Mouse (Mus musculus) MEL (cell line): ENCODE results near the gene Arpc5. TPM values are rescaled to one million over a fixed set of nuclear protein-coding genes. Genes with fewer than 3 reads are reported as not detected.

Source experiments
- DNase-seq: peaks from one replicate; pipeline ENCODE4 v3.0.0; 2011; ENCODE audit warnings: low read depth, low spot score
- H3K27ac ChIP-seq: 2 replicates; pipeline ENCODE4 v1.5.1; 2012; ENCODE audit warnings: low read depth, mild to moderate bottlenecking, control low read depth, low read length, moderate library complexity; ENCODE audit not compliant: control insufficient read depth
- H3K27me3 ChIP-seq, 2 experiments: fragments of 150-350 bp in 1 of 2; sonication (generic) in 1 of 2; 2 replicates each; pipeline ENCODE4 v1.6.1; 2012; ENCODE audit warnings: low read length in 2 of 2, mild to moderate bottlenecking in 2 of 2, improper control_type of control experiment in 1 of 2, moderate library complexity in 1 of 2; ENCODE audit not compliant: insufficient read depth in 2 of 2, control insufficient read depth in 1 of 2
- H3K36me3 ChIP-seq, 2 experiments: 2 replicates each; pipeline ENCODE4 v1.6.1; 2012 to 2014; ENCODE audit warnings: low read length in 2 of 2, improper control_type of control experiment in 1 of 2, inconsistent platforms in 1 of 2, mild to moderate bottlenecking in 1 of 2; ENCODE audit not compliant: insufficient read depth in 2 of 2, control insufficient read depth in 1 of 2
- H3K4me1 ChIP-seq, 2 experiments: fragments of 150-350 bp in 1 of 2; sonication (generic) in 1 of 2; 2 replicates each; pipeline ENCODE4 v1.6.1; 2012; ENCODE audit warnings: low read length in 2 of 2, improper control_type of control experiment in 1 of 2, mild to moderate bottlenecking in 1 of 2; ENCODE audit not compliant: insufficient read depth in 2 of 2, control insufficient read depth in 1 of 2
- H3K4me3 ChIP-seq, 2 experiments: fragments of 150-350 bp in 1 of 2; sonication (generic) in 1 of 2; 2 replicates each; pipeline ENCODE4 v1.5.1; 2012; ENCODE audit warnings: low read depth in 2 of 2, low read length in 2 of 2, mild to moderate bottlenecking in 2 of 2, moderate library complexity in 2 of 2, control low read depth in 1 of 2, improper control_type of control experiment in 1 of 2; ENCODE audit not compliant: control insufficient read depth in 1 of 2, insufficient read depth in 1 of 2
- H3K79me2 ChIP-seq: 2 replicates; pipeline ENCODE4 v1.6.1; 2012; ENCODE audit warnings: mild to moderate bottlenecking, low read length, moderate library complexity; ENCODE audit not compliant: control insufficient read depth, poor library complexity, insufficient read depth
- H3K9ac ChIP-seq: 2 replicates; pipeline ENCODE4 v1.6.1; 2012; ENCODE audit warnings: low read depth, mild to moderate bottlenecking, control low read depth, low read length, moderate library complexity; ENCODE audit not compliant: control insufficient read depth, poor library complexity, severe bottlenecking
- H3K9me3 ChIP-seq: fragments of 150-350 bp; sonication (generic); replicated peaks from 2 replicates; pipeline ENCODE4 v1.6.1; 2012; ENCODE audit warnings: mild to moderate bottlenecking, low read length, improper control_type of control experiment, moderate library complexity; ENCODE audit not compliant: insufficient read depth
- CHD1 ChIP-seq: IDR thresholded peaks from 2 replicates; pipeline ENCODE4 v1.6.1; 2012; ENCODE audit warnings: low read depth, mild to moderate bottlenecking, inconsistent platforms, low read length, improper control_type of control experiment
- CHD2 ChIP-seq: IDR thresholded peaks from 2 replicates; pipeline ENCODE4 v1.6.1; 2011; ENCODE audit warnings: low read length, improper control_type of control experiment
- CTCF ChIP-seq, 3 experiments: IDR thresholded peaks in 2 of 3; conservative IDR thresholded peaks in 1 of 3; 2 replicates each; pipeline ENCODE4 v1.5.1; 2011 to 2012; ENCODE audit warnings: low read length in 3 of 3, low read depth in 2 of 3, mild to moderate bottlenecking in 2 of 3, improper control_type of control experiment in 1 of 3, inconsistent platforms in 1 of 3, mixed read lengths in 1 of 3, moderate library complexity in 1 of 3; ENCODE audit not compliant: control insufficient read depth in 1 of 3, insufficient read depth in 1 of 3, poor library complexity in 1 of 3, severe bottlenecking in 1 of 3
- ELF1 ChIP-seq: IDR thresholded peaks from 2 replicates; pipeline ENCODE4 v1.6.1; 2014; ENCODE audit warnings: low read depth, mild to moderate bottlenecking, inconsistent platforms, low read length, improper control_type of control experiment, moderate library complexity
- EP300 ChIP-seq, 2 experiments: IDR thresholded peaks; 2 replicates each; pipeline ENCODE4 v1.6.1; 2011; ENCODE audit warnings: improper control_type of control experiment in 2 of 2, low read length in 2 of 2, low read depth in 1 of 2, mild to moderate bottlenecking in 1 of 2
- ETS1 ChIP-seq: IDR thresholded peaks from 2 replicates; pipeline ENCODE4 v1.6.1; 2012; ENCODE audit warnings: low read depth, mild to moderate bottlenecking, inconsistent platforms, low read length, improper control_type of control experiment, moderate library complexity
- KAT2A ChIP-seq: conservative IDR thresholded peaks from 2 replicates; pipeline ENCODE4 v1.6.1; 2012; ENCODE audit warnings: low read depth, low read length, improper control_type of control experiment, inconsistent platforms
- MAFK ChIP-seq: IDR thresholded peaks from 2 replicates; pipeline ENCODE4 v1.6.1; 2011; ENCODE audit warnings: low read depth, mild to moderate bottlenecking, low read length, improper control_type of control experiment, borderline replicate concordance
- MAX ChIP-seq: IDR thresholded peaks from 2 replicates; pipeline ENCODE4 v1.6.1; 2011; ENCODE audit warnings: low read length, improper control_type of control experiment
- MAZ ChIP-seq: IDR thresholded peaks from 2 replicates; pipeline ENCODE4 v1.6.1; 2012; ENCODE audit warnings: low read depth, mild to moderate bottlenecking, inconsistent platforms, low read length, improper control_type of control experiment
- MYB ChIP-seq: IDR thresholded peaks from 2 replicates; pipeline ENCODE4 v1.6.1; 2011; ENCODE audit warnings: mild to moderate bottlenecking, low read depth, low read length, improper control_type of control experiment
- NRF1 ChIP-seq: IDR thresholded peaks from 2 replicates; pipeline ENCODE4 v1.6.1; 2014; ENCODE audit warnings: low read depth, mild to moderate bottlenecking, inconsistent platforms, low read length, improper control_type of control experiment, moderate library complexity; ENCODE audit not compliant: poor library complexity, insufficient read depth, severe bottlenecking
- POLR2AphosphoS5 ChIP-seq: IDR thresholded peaks from 2 replicates; pipeline ENCODE4 v1.6.1; 2012; ENCODE audit warnings: low read depth, borderline replicate concordance, mild to moderate bottlenecking, inconsistent platforms, low read length, moderate library complexity, mixed read lengths
- RCOR1 ChIP-seq: IDR thresholded peaks from 2 replicates; pipeline ENCODE4 v1.6.1; 2012; ENCODE audit warnings: low read depth, mild to moderate bottlenecking, inconsistent platforms, low read length, improper control_type of control experiment
- SMC3 ChIP-seq: IDR thresholded peaks from 2 replicates; pipeline ENCODE4 v1.6.1; 2011; ENCODE audit warnings: low read depth, low read length, improper control_type of control experiment
- TAL1 ChIP-seq: IDR thresholded peaks from 2 replicates; pipeline ENCODE4 v1.6.1; 2012; ENCODE audit warnings: mild to moderate bottlenecking, inconsistent platforms, low read length, moderate library complexity, mixed read lengths
- TBP ChIP-seq: IDR thresholded peaks from 2 replicates; pipeline ENCODE4 v1.8.0; 2011; ENCODE audit warnings: low read depth, low read length, improper control_type of control experiment
- TCF12 ChIP-seq: IDR thresholded peaks from 2 replicates; pipeline ENCODE4 v1.6.1; 2014; ENCODE audit warnings: low read depth, mild to moderate bottlenecking, inconsistent platforms, low read length, improper control_type of control experiment, moderate library complexity
- UBTF ChIP-seq: IDR thresholded peaks from 2 replicates; pipeline ENCODE4 v1.6.1; 2012; ENCODE audit warnings: low read depth, mild to moderate bottlenecking, inconsistent platforms, low read length, improper control_type of control experiment, moderate library complexity, borderline replicate concordance; ENCODE audit not compliant: insufficient read depth
- ZMIZ1 ChIP-seq: IDR thresholded peaks from 2 replicates; pipeline ENCODE4 v1.6.1; 2012; ENCODE audit warnings: low read depth, mild to moderate bottlenecking, inconsistent platforms, low read length, improper control_type of control experiment, moderate library complexity
- ZNF384 ChIP-seq: IDR thresholded peaks from 2 replicates; pipeline ENCODE4 v1.6.1; 2012; ENCODE audit warnings: low read depth, mild to moderate bottlenecking, inconsistent platforms, low read length, improper control_type of control experiment
- polyA plus RNA-seq, 2 experiments: library from polyadenylated mRNA; stranded (reverse) in 1 of 2; unstranded in 1 of 2; fragments of >175 nt in 1 of 2; fragments of >200 nt in 1 of 2; gene quantifications; 2 replicates each; pipeline versions ENCODE4 v1.2.1 to v1.2.4; 2012; ENCODE audit warnings: low replicate concordance in 2 of 2, low read depth in 1 of 2; ENCODE audit not compliant: insufficient read length in 2 of 2, insufficient read depth in 1 of 2, missing spikeins in 1 of 2
- total RNA-seq: library from RNA; depleted of rRNA; stranded (reverse); fragments of 300-350 nt; gene quantifications from 2 replicates; pipeline ENCODE4 v1.2.3, GENCODE M21; 2012; rRNA removed

Gene Arpc5
- total and polyA plus RNA-seq, 3 experiments, result 119 to 145 TPM; not detected in 1

DNA sequence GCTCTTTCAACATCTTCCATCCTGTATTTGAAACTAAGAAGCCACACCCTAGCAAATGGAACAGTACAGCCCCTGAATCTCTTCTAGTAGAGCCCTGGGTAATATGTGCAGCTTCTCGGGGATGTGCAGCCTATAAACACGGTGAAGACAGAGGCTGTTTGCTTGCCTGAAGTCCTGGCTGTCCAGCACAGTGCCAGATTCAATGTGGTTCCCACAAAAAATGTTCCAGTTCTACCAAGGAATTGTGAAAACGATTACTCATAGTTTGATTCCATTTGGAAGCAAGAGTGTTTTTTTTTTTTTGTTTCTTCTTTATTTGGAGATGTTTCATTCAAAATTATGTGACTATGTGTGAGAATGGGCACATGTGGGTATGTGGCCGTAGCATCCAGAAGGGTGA lies 55.4 kb downstream of the Arpc5 start:
- H3K9ac ChIP-seq, result no peak overlapping the region
- no peaks in the 10 kb centered on the region for H3K79me2 ChIP-seq
- H3K4me1 ChIP-seq, result no peaks in the 10 kb centered on the region
- H3K36me3 ChIP-seq, result peaks cover 0 to 5% of the 10 kb centered on the region in 2 experiments; a peak in 2 of 4 replicates
- no peak overlapping the region for H3K27ac ChIP-seq
- no peak overlapping the region for H3K4me3 ChIP-seq
- no peak for TF ChIP-seq SMC3
- TF ChIP-seq MAX, result no peak
- no peak for TF ChIP-seq ZNF384
- TF ChIP-seq ELF1, result no peak
- no peak for TF ChIP-seq CHD2
- TF ChIP-seq MAFK, result no peak
- TF ChIP-seq NRF1, result no peak
- TF ChIP-seq UBTF, result no peak
- no peak for TF ChIP-seq TCF12
- no peak for TF ChIP-seq CTCF (IDR thresholded peaks at IDR 0.05 in 2 of 3, conservative IDR thresholded peaks at IDR 0.05 in 1 of 3; ENCODE audit: control insufficient read depth in 1 of 3, insufficient read depth in 1 of 3, low read depth in 2 of 3, low read length in 3 of 3, poor library complexity in 1 of 3, severe bottlenecking in 1 of 3)
- no peak for TF ChIP-seq EP300 (IDR thresholded peaks at IDR 0.05; ENCODE audit: low read depth in 1 of 2, low read length in 2 of 2)
- no peak for TF ChIP-seq MAZ
- no peak for TF ChIP-seq CHD1
- no peak for TF ChIP-seq MYB
- no peak for TF ChIP-seq TBP
- no peak for TF ChIP-seq KAT2A
- TF ChIP-seq ZMIZ1, result no peak
- TF ChIP-seq POLR2AphosphoS5, result no peak
- TF ChIP-seq ETS1, result no peak
- TF ChIP-seq TAL1, result no peak
- no peaks in the 10 kb centered on the region for H3K9me3 ChIP-seq
- no peak for DNase-seq
- H3K27me3 ChIP-seq, result no peaks in the 10 kb centered on the region

DNA sequence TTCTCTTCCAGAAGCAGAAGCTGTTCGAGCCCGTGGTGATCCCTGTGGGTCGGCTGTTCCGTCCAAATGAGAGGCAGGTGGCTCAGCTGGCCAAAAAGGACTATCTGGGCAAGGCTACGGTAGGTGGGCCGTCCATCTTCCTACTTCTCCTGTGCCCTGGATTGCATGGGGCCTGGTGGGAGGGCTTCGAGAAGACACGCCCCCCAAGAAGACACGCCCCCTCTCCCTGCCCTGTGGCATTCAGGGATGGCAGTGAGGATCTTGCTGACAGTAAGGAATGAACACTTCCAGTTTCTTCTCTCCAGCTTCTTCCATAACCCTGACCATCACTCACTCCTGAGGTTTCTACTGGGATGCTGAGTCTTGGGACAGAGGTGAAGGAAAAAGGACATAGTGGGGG lies 57.9 kb downstream of the Arpc5 start:
- Histone ChIP-seq H3K27me3 (no peaks in the 10 kb centered on the region), H3K36me3 (peaks cover 0 to 3% of the 10 kb centered on the region in 2 experiments; a peak in 2 of 4 replicates), H3K9ac (no peak overlapping the region), H3K4me3 (no peak overlapping the region), H3K27ac (no peak overlapping the region), H3K4me1 (no peaks in the 10 kb centered on the region), H3K9me3 (no peaks in the 10 kb centered on the region), H3K79me2 (no peaks in the 10 kb centered on the region)
- no peak for DNase-seq
- TF ChIP-seq TCF12 (no peak), RCOR1 (no peak)
- TF ChIP-seq, all 39 proteins: peak for 0

Other genes starting within 250 kb of the Arpc5 start
- gene Apobec4, start 16.0 kb upstream of the Arpc5 start, total RNA-seq, result not detected in 2 replicates
- not detected for gene Apobec4, start 16.0 kb upstream of the Arpc5 start, polyA plus RNA-seq
- 0.12 and 0.36 TPM in 2 replicates for gene Rgl1, start 191 bp upstream of the Arpc5 start, total RNA-seq
- under 1 TPM in 1 of 2 experiments, not detected in 1; 0.39 TPM for gene Rgl1, start 191 bp upstream of the Arpc5 start, polyA plus RNA-seq
- gene Ncf2, start 33.7 kb downstream of the Arpc5 start, total RNA-seq, result 35.0 and 41.8 TPM in 2 replicates
- gene Ncf2, start 33.7 kb downstream of the Arpc5 start, polyA plus RNA-seq, result 10 to 100 TPM in 1 of 2 experiments, not detected in 1; 49.2 TPM
- gene Smg7, start 136.1 kb downstream of the Arpc5 start, total RNA-seq, result 32.1 and 32.8 TPM in 2 replicates
- 10 to 100 TPM; 52.4 to 53.9 TPM for gene Smg7, start 136.1 kb downstream of the Arpc5 start, polyA plus RNA-seq
- 2.8 and 3.0 TPM in 2 replicates for gene Nmnat2, start 188.5 kb downstream of the Arpc5 start, total RNA-seq
- 1 to 10 TPM in 1 of 2 experiments, not detected in 1; 1.3 TPM for gene Nmnat2, start 188.5 kb downstream of the Arpc5 start, polyA plus RNA-seq